Mouse (Mus musculus): Measurements from ENCODE around the gene Gm45021. TPM values are rescaled to one million over a fixed set of nuclear protein-coding genes. Genes with fewer than 3 reads are reported as not detected.
"Not testable (repeated sequence)": the region's sequence is repeated elsewhere in the genome, so short reads cannot be mapped to it uniquely, and the experiment has no call there.

Gm45021 gene
- total RNA-seq, 4 experiments from 2014 or later: not detected

DNA sequence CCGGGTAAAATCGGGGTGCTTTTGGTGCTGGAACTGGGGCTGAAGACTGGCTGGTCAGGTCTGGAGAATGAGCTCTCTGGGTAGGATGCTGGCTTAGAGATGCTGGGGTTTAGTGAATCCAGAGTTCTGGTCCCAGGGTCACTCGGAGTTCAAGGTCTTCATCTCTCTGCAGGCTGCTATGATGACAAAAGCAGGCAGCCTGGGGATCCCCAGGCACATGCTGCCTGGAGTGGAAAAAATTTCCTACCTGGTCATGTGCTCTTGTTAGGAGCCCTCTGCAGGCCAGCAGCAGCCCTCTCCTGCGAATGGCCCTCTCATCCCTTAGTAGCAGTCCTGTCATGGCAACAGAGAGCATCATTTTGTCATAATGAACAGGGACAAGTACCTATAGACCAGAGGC lies 24.1 kb downstream of the Gm45021 start:
- no peak for DNase-seq (ENCODE audit: low spot score)

DNA sequence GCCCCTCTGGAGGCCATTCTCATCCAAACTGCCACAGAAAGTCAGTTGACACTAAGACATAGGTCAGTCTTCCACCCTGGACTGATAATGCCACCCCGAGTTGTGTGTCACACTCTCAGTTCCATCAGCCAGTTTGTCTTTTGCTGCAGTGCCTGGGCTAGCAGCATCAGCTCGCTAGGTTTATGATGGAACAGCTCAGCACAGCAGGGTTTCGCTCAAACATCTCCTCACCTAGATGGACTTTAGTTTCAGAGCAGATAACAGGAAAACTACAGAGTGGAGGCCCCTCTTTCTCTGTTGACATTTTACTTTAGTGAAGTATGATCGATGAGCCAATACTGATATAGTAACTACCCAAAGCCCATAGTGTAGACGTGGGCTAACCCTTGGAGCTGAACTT lies 25.3 kb downstream of the Gm45021 start:
- no peak for DNase-seq (ENCODE audit: low spot score)

DNA sequence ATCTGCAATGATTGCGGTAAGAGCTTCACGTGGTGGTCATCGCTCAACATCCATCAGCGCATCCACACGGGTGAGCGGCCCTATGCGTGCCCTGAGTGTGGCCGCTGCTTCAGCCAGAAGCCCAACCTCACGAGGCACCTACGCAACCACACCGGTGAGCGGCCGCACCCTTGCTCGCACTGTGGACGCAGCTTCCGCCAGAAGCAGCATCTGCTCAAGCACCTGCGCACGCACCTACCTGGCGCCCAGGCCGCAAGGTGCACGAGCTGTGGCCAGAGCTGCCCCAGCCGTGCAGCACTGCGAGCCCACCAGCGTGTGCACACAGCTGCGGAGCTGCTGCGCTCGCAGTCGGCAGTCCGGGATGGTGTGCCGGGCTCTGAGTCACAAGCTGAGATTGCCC lies 30.6 kb downstream of the Gm45021 start:
- no peak for DNase-seq (ENCODE audit: low spot score)

DNA sequence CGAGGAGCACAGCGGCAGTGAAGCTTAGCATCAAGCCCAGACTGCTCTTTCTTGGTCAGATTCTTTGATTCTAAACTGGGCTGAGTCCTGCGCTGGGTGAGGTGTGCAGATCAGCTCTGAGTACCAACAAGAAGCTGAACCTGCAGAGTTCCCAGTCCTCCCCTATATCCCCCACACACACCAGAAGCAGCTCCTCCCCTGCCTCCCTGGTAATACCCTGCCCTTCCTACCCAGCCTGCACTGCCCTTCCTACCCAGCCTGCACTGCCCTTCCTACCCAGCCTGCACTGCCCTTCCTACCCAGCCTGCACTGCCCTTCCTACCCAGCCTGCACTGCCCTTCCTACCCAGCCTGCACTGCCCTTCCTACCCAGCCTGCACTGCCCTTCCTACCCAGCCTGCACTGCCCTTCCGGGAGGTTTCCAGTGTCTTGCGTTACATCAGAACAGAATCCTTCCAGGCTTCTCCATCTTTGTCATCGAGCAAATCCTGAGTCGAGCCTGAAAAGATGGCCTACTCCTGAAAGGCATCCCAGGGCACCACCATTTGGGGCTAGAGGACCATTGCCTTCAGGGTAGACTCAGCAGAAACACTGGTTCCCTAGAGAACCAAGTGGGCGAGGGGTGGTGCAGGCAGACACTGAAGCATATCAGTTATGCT lies 32.9 kb downstream of the Gm45021 start:
- DNase-seq (ENCODE audit: low spot score): not testable (repeated sequence)

GRCm38 (mm10) chr6:48623460-48623859 lies 34.0 kb downstream of the Gm45021 start:
- DNase-seq (ENCODE audit: low spot score): no peak

DNA sequence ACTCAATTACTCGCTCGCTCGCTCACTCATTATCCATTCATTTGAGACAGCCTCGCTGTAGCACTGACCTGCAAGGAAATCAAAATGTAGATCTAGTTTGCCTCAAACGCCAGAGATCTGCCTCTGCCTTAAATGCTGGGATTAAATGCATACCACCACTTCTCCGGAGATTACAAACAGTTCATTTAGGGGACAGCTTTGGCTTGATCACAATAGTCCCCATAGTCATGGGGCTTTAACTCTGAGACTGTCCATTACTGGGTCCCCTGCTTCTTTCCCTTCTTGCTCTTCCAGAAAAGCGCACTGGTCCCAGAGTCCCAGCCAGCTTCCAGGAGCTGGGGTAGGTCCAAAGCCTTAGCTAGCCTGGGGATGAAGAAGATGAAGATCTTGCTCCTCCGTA lies 37.1 kb downstream of the Gm45021 start, which contains the start of gene AI854703:
TSS of gene AI854703 (plus strand) at position 301 of the 400 bp plus-strand sequence.
- no peak for DNase-seq (ENCODE audit: low spot score)

DNA sequence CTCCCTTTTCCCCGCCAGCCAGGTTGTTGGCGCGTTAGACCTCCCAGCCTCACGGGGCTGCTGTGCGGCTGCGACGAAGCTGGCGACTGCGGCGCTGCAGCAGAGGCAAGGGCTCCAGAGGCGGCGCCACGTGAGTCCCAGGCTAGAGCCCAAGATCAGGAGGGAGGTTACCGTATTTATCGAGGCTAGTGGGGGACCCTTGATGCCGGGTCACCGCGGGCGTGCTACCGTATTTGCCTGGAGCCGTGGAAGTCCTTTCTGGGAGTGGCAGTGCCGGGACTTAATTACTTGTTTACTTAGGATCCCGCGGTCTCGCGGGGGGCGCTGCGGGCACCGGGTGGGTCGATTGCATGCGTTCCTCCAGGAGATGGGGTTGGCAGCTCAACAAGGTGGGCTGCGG lies 37.6 kb downstream of the Gm45021 start:
- peak; percentile 29 for DNase-seq (ENCODE audit: low spot score)

- no peak for DNase-seq (ENCODE audit: low spot score)
These were observed 38.1 kb downstream of the Gm45021 start for GRCm38 (mm10) chr6:48627511-48627924.

DNA sequence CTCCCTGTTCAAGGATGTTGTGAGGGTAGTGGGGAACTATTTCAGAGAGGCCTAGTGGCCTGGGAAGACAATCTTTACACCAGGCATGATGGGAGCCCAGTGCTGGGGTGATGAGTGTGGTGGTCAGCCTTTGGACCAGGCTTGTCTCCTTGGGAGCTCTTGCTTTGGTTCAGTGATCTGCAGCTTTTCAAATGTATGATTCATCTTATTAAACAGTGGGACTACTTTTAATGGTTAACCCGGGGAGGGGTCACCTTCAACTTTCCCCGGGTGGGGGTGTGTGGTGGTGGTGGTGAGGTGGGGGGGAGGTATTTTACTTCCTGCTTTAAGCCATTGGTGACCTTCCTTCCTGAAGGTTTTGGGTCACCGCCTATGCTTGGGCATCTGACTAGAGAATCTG lies 39.0 kb downstream of the Gm45021 start:
- DNase-seq (ENCODE audit: low spot score): no peak

DNA sequence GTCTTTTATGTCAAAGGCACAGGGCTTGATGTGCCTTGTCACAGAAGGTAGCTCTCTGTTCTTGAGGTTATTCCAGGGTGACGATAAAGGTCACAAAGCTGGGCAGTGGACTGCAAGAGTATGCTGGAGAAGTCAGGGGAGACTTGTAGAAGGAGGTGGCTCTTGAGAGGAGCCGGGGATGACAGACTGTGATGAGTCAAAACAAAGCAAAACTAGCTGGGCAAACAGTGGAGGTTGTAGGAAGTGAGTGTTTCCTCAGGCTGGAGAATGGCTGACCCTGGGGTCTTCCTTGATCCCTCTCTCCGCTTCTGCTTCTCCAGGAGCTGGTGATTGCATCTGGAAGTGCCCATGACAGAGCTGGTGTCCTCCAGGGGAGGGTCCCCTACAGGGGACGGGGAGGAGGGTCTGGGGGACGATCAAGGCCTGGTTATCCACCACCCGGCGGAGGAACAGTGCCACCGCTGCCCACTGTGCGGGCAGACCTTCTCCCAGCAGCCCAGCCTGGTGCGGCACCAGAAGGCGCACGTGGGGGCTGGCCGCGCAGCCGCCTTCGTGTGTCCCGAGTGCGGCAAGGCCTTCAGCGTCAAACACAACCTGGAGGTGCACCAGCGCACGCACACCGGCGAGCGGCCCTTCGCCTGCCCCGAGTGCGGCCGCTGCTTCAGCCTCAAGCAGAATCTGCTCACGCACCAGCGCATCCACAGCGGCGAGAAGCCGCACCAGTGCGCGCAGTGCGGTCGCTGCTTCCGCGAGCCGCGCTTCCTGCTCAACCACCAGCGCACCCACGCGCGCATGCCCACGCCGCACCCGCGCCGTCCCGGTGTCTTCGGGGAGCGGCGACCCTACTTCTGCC lies 39.6 kb downstream of the Gm45021 start:
- no peak for DNase-seq (ENCODE audit: low spot score)

DNA sequence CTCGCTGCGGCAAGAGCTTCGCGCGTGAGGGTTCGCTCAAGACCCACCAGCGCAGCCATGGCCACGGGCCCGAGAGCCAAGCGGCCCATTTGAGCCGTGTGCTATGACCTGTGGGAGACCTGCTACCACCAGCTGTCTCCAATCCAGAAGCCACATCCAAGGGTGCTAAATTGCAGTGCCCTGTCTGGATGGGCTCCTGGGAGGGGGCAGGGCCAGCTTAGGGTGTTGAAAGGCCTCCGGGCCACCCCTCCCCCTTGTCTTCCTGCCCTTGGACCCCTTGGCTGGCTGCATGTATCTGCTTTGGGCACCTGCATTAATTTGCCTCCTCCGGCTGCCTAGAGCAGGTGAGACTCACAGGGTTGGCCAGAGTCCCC lies 40.2 kb downstream of the Gm45021 start:
- no peak for DNase-seq (ENCODE audit: low spot score)

GRCm38 (mm10) chr6:48630831-48631230 lies 41.4 kb downstream of the Gm45021 start:
- no peak for DNase-seq (ENCODE audit: low spot score)

GRCm38 (mm10) chr6:48635105-48635504 lies 45.7 kb downstream of the Gm45021 start:
- no peak for DNase-seq (ENCODE audit: low spot score)

DNA sequence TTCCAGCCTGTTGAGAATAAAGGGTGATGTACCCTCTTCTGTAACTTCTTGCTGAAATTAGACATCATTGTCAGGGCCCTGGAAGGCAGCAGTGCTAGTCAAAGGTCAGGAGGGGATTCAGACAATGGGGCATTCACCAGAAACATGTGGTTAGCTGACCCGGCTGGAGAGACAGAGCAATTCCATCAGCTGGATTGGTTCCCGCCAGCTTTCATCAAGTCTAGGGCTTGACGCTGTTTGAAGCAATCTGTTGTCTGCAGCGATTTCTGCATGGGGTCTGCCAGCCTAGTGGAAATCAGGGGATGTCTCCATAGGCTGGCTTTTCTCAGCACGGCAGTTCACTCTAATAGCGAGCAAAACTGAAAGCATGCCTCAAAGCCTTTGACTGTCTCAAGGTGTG lies 47.1 kb downstream of the Gm45021 start:
- DNase-seq (ENCODE audit: low spot score): peak; percentile 26

GRCm38 (mm10) chr6:48637811-48638500 lies 48.5 kb downstream of the Gm45021 start:
- no peak for DNase-seq (ENCODE audit: low spot score)

GRCm38 (mm10) chr6:48638553-48638952 lies 49.1 kb downstream of the Gm45021 start:
- no peak for DNase-seq (ENCODE audit: low spot score)

- no peak for DNase-seq (ENCODE audit: low spot score)
These were observed 52.0 kb downstream of the Gm45021 start for GRCm38 (mm10) chr6:48641391-48641790.

- DNase-seq (ENCODE audit: low spot score): peak; percentile 51
These were observed 53.4 kb downstream of the Gm45021 start for GRCm38 (mm10) chr6:48642764-48643292.

DNA sequence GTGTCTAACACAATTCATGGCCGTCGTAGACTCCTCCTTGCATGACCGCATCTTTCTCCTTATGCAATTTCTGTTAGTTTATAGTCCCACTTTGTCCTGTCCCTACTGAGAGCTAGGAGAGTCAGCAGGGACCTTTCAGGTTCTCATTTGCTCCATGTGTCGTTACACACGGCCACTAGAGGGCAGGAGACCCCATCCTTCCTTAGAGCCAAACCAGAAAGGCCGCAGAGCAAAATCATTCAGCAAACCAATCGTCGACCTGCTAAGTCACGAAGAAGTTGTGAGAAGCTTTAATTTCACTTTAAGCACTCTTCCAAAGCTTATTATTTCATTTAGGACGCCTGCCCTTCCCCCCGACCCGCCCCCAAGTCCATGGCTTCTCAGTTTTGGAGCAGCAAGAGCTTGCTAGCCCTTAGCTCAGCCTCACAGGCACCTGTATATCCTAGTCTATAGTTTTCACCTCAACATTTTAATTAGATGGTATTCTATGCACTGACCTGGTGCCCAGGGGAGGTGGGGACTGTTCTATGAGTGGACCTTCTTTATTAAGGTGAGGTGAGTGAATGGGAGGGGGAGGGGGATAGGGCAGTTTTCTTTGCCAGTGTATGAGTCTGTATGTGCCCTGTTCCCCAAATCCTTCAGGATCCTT lies 56.4 kb downstream of the Gm45021 start:
- DNase-seq (ENCODE audit: low spot score): peak; percentile 72

DNA sequence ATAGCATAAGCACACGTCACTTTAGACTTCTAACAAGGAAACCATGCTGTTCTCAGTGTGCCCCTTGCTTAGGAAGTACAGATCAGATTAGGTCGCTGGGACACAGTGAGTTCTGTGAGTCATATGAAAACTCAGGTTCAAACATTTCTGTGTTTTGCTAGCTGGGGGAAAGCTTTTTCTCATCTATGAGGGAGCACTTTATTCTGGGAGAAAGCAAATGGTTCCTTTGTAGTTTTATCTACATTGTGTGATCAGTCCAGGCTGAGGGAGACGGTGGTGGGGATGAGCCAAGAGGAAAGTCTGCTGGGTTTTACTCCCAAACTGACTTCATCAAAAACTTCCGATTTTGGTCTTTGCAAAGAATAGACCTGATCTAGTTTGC lies 56.9 kb downstream of the Gm45021 start:
- DNase-seq (ENCODE audit: low spot score): no peak

- DNase-seq (ENCODE audit: low spot score): peak; percentile 69
These were observed 57.6 kb downstream of the Gm45021 start, which contains the start of gene Gimap8 for GRCm38 (mm10) chr6:48646995-48647394. Gene Gimap8, plus strand, starts transcription at chr6:48647234.

GRCm38 (mm10) chr6:48647611-48648010 lies 58.2 kb downstream of the Gm45021 start:
- no peak for DNase-seq (ENCODE audit: low spot score)

Data from heart, adult 8-10 months (tissue).